Mouse (Mus musculus) spleen, postnatal 14 days (tissue): ENCODE data around the gene Olfr1336.
"Not testable (repeated sequence)": the region's sequence is repeated elsewhere in the genome, so short reads cannot be mapped to it uniquely, and the experiment has no call there.

Experiments
- DNase-seq, 2 experiments: peaks; one replicate each; pipeline ENCODE4 v3.0.0; 2021 to 2022; ENCODE audit warnings: low spot score in 2 of 2

Olfr1336 gene

DNA sequence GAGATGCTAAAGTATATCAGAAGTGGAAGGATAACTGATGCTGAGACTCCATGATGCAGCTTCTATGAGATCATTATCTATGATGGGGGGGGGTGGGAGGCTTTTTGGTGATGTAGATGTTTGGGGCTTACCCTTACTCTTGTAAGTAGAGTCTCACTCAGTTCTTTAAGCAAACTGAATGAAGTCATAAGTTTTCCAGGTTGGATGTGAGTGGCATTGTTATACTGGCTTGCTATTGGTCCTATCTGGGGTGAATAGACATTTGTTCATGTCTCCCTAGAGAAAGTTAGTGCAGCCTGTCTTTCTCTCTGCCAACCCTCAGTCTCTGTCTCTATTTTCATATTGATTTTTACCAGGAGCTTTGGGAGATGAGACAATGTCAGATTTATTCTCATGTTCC is at the start of gene Olfr1336:
Olfr1336 (plus strand) TSS at position 301 of the 400 bp plus-strand sequence.
- DNase-seq, result no peak

GRCm38 (mm10) chr7:6410043-6410442 is 45.9 kb upstream of the Olfr1336 start, which contains the start of gene Gm20715:
Gene Gm20715 (plus strand): TSS chr7:6410277.
- peak; percentile 39 to 63 for DNase-seq

DNA sequence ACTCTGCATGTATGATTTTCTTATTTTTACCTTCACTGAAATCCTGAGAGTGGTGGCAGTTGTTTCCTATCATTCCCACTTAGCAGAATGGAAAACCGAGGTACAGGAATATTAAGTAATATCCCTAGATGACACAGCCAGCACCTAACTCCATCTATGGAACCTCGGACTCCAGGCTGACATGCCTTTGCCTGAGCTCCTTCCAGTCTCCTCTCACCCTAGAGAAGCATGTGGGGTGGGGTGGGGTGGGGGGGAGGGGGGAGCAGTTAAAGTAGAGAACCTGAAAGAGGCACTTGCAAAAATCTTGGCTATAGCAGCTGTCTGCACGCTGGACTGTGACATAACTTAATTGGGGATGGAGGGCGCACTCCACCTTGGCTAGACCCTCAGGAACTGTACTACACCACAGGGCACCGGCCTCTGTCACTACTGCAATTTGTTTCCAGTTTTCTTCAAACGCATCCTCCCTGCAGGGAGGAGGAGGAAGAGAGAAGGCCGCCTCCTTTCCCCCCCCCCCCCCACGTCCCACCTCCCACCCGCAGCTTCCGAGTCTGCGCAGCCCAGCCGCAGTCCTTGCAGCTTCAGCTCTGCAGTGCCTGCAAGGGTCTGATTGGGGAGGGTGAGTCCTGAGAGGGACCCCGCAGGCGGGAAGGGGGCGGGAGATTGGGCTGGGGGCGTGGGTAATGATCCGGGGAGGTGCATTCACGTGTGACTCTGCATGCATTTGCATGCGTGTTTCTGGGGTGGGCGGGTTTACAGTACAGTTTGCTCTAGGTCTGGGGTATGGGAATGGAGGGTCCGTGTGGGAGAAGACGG is 41.1 kb upstream of the Olfr1336 start:
- no peak for DNase-seq

DNA sequence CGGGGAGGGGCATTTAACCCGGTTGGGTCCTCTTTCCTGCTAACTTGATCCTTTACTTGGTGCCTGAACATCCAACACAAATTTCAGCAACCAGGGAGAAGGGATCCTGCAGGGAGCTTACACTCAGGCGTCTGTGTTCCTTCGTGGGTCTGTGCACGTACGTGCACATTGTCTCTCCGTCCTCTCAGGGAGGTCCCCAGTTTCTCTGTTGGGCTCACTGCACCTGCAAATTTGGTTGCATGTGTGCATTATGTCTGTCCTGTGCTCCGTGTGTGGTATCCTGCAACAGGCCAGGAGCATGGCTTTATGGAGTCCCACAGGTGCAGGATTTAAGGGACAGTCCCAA is 40.6 kb upstream of the Olfr1336 start:
- no peak for DNase-seq

GRCm38 (mm10) chr7:6419894-6420293 is 36.1 kb upstream of the Olfr1336 start:
- DNase-seq, result no peak

GRCm38 (mm10) chr7:6429381-6429780 is 26.6 kb upstream of the Olfr1336 start:
- no peak for DNase-seq

DNA sequence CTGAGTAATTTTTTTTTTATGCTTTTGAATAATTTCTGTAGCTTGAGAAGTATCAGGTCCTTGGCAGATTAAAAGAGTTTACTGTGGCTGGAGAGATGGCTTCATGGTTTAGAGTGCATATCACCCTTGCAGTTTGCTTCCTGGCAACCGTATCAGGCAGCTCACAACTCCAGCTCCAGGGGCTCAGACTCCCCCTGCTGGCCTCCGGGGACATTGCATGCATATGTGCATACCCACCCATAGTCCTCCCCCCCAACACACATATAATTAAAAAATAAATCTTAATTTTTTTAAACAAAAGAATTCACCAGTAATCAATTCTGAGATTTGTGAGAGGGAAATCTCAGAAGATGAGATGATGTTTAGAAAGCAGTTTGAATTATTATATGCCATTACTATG is 25.6 kb upstream of the Olfr1336 start:
- peak in 1 of 2 experiments; percentile 4 for DNase-seq

DNA sequence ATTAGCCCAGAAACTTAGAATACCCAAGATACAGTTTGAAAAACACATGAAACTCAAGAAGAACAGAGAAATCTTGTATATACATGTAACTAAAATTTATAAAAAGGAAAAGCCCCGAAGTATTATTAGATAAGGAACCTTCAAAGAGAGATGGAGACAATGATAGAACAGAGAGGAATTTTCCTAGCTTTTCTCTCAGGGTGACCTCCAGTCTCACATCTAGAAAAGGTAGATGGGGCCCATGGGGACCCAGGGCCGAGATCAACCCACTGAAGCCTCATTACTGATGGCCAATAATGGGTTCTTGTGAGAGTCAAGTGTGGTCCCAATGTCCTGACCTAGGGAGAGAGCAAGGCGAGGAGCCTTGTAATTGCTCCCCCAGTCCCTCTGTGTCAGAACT is 17.6 kb upstream of the Olfr1336 start, which contains the start of gene Olfr1344:
Olfr1344 (plus strand) TSS at position 301 of the 400 bp plus-strand sequence.
- no peak for DNase-seq

DNA sequence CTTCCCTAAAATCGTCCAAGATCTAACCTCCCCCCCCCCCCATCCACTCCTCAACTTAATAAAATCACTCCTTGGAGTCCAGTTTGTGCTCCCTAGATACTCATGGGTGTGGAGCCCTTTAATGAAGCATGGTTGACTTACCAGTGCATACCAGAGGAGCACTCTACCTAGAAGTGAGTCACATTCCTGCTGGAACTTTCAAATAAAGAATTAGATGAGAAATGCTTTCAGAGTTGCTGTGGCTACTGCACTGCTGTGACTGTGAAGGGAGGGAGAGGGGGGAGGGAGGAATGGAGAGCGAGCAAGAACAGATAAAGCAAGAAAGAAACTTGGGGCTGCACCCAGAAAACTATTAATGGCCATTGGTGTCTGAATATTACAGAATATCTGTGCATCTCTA is 14.8 kb upstream of the Olfr1336 start:
- no peak for DNase-seq

DNA sequence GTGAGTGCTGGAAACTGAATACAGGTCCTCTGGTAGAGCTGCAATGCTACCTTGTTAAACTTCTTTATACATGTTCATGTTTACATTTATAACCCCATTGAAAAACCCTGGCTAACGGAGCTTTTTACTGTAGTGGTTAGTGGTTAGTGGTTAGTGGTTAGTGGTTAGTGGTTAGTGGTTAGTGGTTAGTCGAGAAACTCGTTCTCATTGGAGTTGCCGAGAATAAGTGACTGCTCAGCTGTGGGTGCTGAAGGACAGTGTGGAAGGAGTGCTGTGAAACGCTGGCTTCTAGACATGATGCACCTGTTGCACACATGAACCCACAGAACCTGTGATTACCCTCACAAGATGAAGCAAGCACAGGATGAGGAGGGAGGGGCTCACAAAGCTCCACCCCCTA is 8.2 kb upstream of the Olfr1336 start:
- no peak for DNase-seq

DNA sequence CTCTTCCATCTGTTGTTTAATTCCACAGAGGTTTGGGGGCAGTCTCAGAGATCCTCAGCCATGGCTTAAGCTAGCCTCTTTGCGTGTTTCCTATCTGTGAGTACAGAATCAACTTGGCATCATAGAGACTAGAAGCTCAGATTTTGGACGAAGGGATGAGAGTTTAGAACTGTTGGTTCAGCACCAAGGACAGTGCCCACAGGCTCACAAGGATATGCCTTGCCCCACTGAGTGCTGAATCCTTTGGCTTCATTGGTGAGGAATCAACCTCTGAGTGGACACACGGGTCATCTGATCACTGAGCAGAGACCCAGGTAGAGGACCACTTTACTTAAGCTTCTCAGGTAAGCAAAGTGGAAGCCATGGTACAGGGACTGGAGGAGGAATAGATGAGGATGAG is 431 bp downstream of the Olfr1336 start:
- no peak for DNase-seq

- DNase-seq, result no peak
Observed at GRCm38 (mm10) chr7:6466951-6467350, 11.0 kb downstream of the Olfr1336 start, which contains the start of gene Olfr1346. Gene Olfr1346 (plus strand): TSS chr7:6467101.

DNA sequence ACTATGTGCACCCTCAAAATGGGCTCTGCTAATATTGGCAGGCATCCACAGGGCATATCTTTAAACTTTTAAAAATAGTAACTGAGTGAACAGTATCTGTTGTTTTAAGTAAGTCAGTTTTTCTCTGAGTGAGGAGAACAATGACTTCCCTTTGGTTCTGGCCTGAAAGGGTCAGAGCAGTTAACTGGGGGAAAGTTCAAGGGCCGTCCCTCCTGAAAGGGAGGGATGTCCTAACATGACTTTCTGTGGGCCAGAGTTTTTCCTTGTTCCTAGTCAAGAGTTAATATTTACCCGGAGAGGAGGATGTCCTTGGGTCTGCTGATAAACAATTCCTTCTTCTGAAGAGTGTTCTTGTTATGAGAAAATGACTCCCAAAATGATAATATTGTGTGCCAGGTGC is 21.7 kb downstream of the Olfr1336 start:
- not testable (repeated sequence) for DNase-seq

- DNase-seq, result no peak
Observed at GRCm38 (mm10) chr7:6486841-6487240, 30.9 kb downstream of the Olfr1336 start, which contains the start of gene Olfr5. Gene Olfr5 (minus strand): TSS chr7:6486941.

DNA sequence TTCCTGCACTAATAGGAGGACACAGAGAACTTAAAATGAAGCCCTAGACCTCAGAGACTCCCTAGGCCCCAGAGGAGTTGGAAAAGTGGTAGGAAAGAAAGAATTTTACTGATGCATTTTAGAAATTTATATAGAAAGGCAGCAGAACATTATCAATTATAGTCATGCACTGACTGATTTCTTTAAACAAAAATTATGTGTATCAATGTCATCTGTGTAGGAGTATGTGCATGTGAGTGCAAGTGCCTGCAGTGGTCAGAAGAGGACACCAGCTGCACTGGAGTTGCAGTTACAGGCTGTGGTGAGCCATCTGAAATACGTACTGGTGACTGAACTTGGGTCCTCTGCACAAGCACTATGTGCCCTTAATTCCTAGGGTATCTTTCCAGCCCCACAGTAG is 43.7 kb downstream of the Olfr1336 start, which contains the start of gene Olfr1347:
Olfr1347 (minus strand) TSS at position 101 of the 400 bp plus-strand sequence.
- no peak for DNase-seq

DNA sequence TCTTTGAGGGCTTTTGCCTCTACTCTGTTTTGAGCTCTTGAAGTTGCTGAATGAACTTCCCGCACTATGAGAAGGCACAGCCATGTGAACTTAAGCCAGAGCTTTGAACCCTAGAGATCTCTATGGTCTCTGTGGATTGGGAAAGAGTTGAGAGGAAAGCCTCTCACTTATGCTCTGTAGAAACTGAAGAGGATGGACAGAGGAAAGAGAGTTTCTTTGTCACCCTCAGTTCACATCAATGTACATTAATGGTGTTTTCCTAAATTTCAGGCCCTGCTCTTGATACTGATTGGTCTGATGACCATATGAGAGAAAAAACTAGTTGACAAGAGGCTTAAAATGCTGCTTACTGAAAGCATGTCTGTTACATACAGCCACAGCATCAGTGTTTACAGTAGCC is 52.7 kb downstream of the Olfr1336 start, which contains the start of gene Olfr1348:
Olfr1348 (minus strand) TSS at position 101 of the 400 bp plus-strand sequence.
- no peak for DNase-seq
